Mouse (Mus musculus): ENCODE results near the gene Abi3bp. TPM values are rescaled to one million over a fixed set of nuclear protein-coding genes. Genes with fewer than 3 reads are reported as not detected.

The Abi3bp gene
- total RNA-seq, 2 experiments from 2014 or later = 11.7 to 23.5 TPM

Other genes with a start within 250 kb of the Abi3bp start
- 10 to 100 TPM; 55.0 to 56.6 TPM for gene Tfg, start 239.6 kb downstream of the Abi3bp start, total RNA-seq (2021)